Mouse (Mus musculus) brain, embryonic 14.5 days (tissue): ENCODE measurements at regions not wholly inside any gene's neighbourhood (a gene's known extent, or its start where the extent isn't known, plus 50 kb on each side); places are given as distances from the start of the nearest gene placed in this dataset.
A peak's percentile ranks its signal among the peaks of the same experiment; 100 is the strongest.

Experiments
- DNase-seq: peaks from one replicate; pipeline ENCODE4 v3.0.0-alpha.2; 2011; ENCODE audit warnings: low read depth
- CTCF ChIP-seq: fragments of 200-500 bp; IDR thresholded peaks from 2 replicates; pipeline ENCODE4 v1.5.1; 2012; ENCODE audit warnings: inconsistent platforms, mild to moderate bottlenecking, moderate library complexity, borderline replicate concordance; ENCODE audit not compliant: insufficient read depth, insufficient read length; ENCODE audit errors: extremely low read depth
- POLR2A ChIP-seq: fragments of 200-500 bp; IDR thresholded peaks from 2 replicates; pipeline ENCODE4 v1.6.1; 2012; ENCODE audit warnings: mild to moderate bottlenecking, inconsistent platforms, borderline replicate concordance; ENCODE audit not compliant: poor library complexity, insufficient read depth, insufficient read length, severe bottlenecking; ENCODE audit errors: extremely low read depth

DNA sequence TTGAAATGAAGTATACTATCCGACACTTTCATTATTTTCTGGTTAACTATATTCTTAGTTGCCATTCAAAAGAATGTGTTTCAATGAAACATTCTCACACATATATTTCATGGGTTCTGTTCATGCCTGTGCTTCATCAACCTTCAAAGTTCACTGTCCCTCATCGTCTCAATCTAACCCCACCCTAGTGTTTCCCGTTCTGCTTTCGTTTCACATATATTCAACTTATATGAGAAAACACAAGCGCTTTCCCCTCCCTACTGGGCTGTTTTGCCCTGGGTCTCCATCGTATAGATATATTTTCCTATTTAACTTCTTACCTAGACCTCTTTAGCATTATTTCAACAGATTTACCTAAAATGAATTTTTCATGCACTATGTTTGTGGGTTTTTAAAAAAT lies 458.3 kb upstream of the Mef2c start:
- DNase-seq = no peak

GRCm38 (mm10) chr13:83045970-83046369 lies 457.9 kb upstream of the Mef2c start:
- TF ChIP-seq POLR2A (no peak), CTCF (no peak)
- DNase-seq = no peak

More for the DNA sequence above, 458.3 kb upstream of the Mef2c start:
- no peak for TF ChIP-seq CTCF
- TF ChIP-seq POLR2A = no peak

GRCm38 (mm10) chr13:83046571-83047123 lies 457.2 kb upstream of the Mef2c start:
- TF ChIP-seq POLR2A (no peak), CTCF (no peak)
- DNase-seq = no peak

GRCm38 (mm10) chr13:83055865-83056264 lies 448.0 kb upstream of the Mef2c start:
- TF ChIP-seq POLR2A = no peak
- TF ChIP-seq CTCF = no peak
- no peak for DNase-seq

- no peak for TF ChIP-seq POLR2A
- TF ChIP-seq CTCF = no peak
- no peak for DNase-seq
Measured at GRCm38 (mm10) chr13:83056415-83056814, 447.4 kb upstream of the Mef2c start.

DNA sequence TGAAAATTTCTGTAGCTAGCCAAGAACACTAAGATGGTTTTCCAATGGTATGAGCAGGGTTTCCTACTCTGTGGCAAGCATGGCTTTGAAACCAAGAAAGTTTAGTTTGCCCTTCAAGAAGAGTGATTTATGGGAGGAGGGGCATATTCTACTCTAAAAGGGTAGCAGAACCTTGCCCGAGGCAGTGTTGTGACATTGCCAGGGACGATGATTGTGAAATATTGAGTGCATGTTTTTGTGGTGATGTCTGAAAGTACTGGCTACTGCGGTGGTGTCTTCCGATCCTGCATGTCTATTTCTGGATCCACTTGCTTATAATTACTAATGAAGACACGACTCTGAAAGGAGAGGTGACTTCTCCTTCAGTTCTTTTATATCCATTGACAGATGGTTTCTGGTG lies 439.1 kb upstream of the Mef2c start:
- TF ChIP-seq CTCF (no peak), POLR2A (no peak)
- DNase-seq = no peak

DNA sequence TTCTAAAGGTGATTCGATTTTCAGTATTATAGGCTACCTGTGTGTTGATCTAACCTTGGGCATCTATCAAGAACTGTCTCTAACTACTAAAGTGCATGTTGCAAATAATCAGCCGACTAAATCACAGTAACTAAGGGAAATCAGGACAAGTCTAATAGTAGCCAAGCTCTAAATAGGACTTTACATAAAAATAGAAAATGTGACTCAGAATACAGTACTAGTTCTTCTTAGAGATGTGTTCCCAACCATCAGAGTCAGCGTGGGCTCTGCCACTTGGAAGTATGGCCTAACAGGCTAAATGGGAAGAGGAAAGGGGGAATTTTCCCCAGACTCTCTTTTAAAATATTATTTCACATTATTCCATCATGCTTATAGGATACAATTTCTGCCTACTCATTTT lies 438.6 kb upstream of the Mef2c start:
- TF ChIP-seq CTCF = no peak
- no peak for TF ChIP-seq POLR2A
- no peak for DNase-seq

- peak; percentile 4 for DNase-seq
Measured at GRCm38 (mm10) chr13:83066115-83066753, 437.6 kb upstream of the Mef2c start.

DNA sequence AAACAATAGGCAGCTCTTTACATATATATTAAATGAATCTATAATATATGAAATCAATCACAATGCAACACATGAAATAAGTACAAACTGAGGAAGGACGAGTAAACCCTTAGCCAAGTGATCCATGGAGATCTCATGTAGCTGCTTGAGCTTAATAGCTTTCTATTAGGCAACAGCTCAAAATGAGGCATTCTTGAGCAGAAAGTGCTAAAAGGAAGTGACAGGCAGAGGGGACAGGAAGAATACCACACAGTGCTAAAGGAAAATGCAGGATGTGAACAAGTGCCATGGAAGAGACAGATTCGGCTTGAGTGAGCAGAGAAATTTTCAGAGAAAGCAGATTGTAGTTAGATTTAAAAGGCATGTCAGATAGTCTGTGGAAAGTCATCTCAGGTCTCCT lies 436.3 kb upstream of the Mef2c start:
- no peak for TF ChIP-seq POLR2A
- no peak for TF ChIP-seq CTCF
- DNase-seq = no peak

More at GRCm38 (mm10) chr13:83066115-83066753, 437.6 kb upstream of the Mef2c start:
- TF ChIP-seq CTCF (no peak), POLR2A (no peak)

DNA sequence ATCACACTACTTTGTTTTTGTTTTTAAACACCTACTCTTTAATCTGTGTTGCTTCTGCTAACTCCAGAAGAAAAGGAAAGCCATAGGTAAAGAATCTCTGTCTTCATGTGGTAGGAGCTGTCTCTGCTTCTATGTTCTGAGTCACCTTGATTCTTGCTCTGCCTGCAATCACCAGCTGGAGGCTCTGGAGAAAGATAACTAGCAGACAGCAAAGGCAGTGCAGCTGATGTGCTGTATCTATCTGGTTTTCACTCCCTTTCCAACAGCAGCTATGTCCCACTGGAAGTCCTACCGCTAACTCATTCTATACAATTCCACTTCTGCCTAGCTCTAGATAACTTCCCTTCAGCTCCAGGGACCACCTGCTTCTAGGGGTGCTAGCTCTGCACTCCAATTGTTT lies 435.2 kb upstream of the Mef2c start:
- no peak for TF ChIP-seq CTCF
- TF ChIP-seq POLR2A = no peak
- no peak for DNase-seq

GRCm38 (mm10) chr13:83069293-83069692 lies 434.5 kb upstream of the Mef2c start:
- DNase-seq = no peak
- TF ChIP-seq POLR2A (no peak), CTCF (no peak)

GRCm38 (mm10) chr13:83072073-83072472 lies 431.8 kb upstream of the Mef2c start:
- TF ChIP-seq CTCF = no peak

More at GRCm38 (mm10) chr13:83072073-83072472, 431.8 kb upstream of the Mef2c start:
- DNase-seq = no peak
